Mouse (Mus musculus) liver, embryonic 16.5 days (tissue): Measurements from ENCODE around the gene Aass. TPM values are rescaled to one million over a fixed set of nuclear protein-coding genes. Genes with fewer than 3 reads are reported as not detected.
"Not testable (repeated sequence)": the region's sequence is repeated elsewhere in the genome, so short reads cannot be mapped to it uniquely, and the experiment has no call there.

ENCODE experiments used
- ATAC-seq: fragments of 200-750 bp; cut with Nextera tagmentation; 2 replicates; pipeline ENCODE4 v1.8.0; 2017; ENCODE audit warnings: low read depth, mild to moderate bottlenecking, moderate number of reproducible peaks, moderate library complexity
- H3K27ac ChIP-seq: fragments of 300-500 bp; sonication (generic); 2 replicates; pipeline ENCODE4 v1.5.1; 2014; ENCODE audit warnings: mild to moderate bottlenecking, low read length
- H3K27me3 ChIP-seq: fragments of 300-500 bp; sonication (generic); 2 replicates; pipeline ENCODE4 v1.6.1; 2014; ENCODE audit warnings: low read depth, low read length, mixed read lengths; ENCODE audit not compliant: control insufficient read depth, insufficient read depth
- H3K36me3 ChIP-seq: fragments of 300-500 bp; sonication (generic); 2 replicates; pipeline ENCODE4 v1.6.1; 2014; ENCODE audit warnings: mild to moderate bottlenecking; ENCODE audit not compliant: control insufficient read depth, insufficient read depth
- H3K4me1 ChIP-seq: fragments of 300-500 bp; sonication (generic); 2 replicates; pipeline ENCODE4 v1.6.1; 2014; ENCODE audit warnings: low read depth, low read length, mixed read lengths; ENCODE audit not compliant: control insufficient read depth
- H3K4me2 ChIP-seq: fragments of 300-500 bp; sonication (generic); 2 replicates; pipeline ENCODE4 v1.6.1; 2014; ENCODE audit warnings: low read depth, low read length, mixed read lengths
- H3K4me3 ChIP-seq: fragments of 300-500 bp; sonication (generic); 2 replicates; pipeline ENCODE4 v1.5.1; 2014; ENCODE audit warnings: low read depth, mild to moderate bottlenecking, low read length
- H3K9ac ChIP-seq: fragments of 300-500 bp; sonication (generic); 2 replicates; pipeline ENCODE4 v1.6.1; 2014; ENCODE audit warnings: low read depth, low read length
- H3K9me3 ChIP-seq: fragments of 300-500 bp; sonication (generic); replicated peaks from 2 replicates; pipeline ENCODE4 v1.6.1; 2016; ENCODE audit warnings: low read length; ENCODE audit not compliant: control insufficient read depth
- WGBS: fragments of 180-500 bp; shearing (Covaris S2); extraction: QIAGEN DNeasy Blood & Tissue Kit; methylation state at CpG from one replicate; pipeline ENCODE4 v1.1.7; 2014; ENCODE audit not compliant: insufficient replicate concordance; 5-methylcytosine and 5-hydroxymethylcytosine counted together
- polyA plus RNA-seq: library from polyadenylated mRNA; unstranded; fragments of >200 nt; fragmentation: Nextera tagmentation; extraction: Ambion mirVana; gene quantifications from 2 replicates; pipeline ENCODE4 v1.2.1, GENCODE M21; 2015

Aass gene
- polyA plus RNA-seq, 1 experiment from 2014 or later: 31.5 TPM

DNA sequence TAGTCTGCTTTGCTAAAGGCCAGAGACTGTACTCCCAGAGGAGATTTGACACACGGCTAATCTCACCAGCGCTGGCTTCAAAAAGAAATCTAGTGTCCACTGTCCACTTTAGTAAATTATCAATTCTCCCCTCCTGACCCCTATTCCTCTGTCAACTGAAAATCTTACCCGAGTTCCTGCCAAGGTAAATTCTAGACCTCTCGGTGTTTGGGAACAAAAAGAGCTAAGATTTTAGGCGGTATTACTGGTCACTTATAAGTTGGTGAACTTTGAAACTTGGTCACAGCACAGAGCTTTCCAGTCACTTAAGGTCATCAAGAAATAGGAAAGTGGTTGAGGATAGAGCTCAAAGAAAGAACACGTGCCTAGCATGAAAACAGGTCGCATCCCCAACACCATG is 6.1 kb downstream of the Aass start:
- no peak overlapping the region for H3K9ac ChIP-seq
- H3K4me1 ChIP-seq: no peaks in the 10 kb centered on the region
- H3K4me3 ChIP-seq: no peak overlapping the region
- no peaks in the 10 kb centered on the region for H3K36me3 ChIP-seq
- ATAC-seq: no peak
- WGBS: 51% methylated on average over 7 of the region's 7 CpGs
- H3K4me2 ChIP-seq: no peak overlapping the region
- H3K27me3 ChIP-seq: no peaks in the 10 kb centered on the region
- 0 out of 2 replicates have a peak overlapping the region, but pooled peaks have one; percentile 10 for H3K27ac ChIP-seq
- no peaks in the 10 kb centered on the region for H3K9me3 ChIP-seq

DNA sequence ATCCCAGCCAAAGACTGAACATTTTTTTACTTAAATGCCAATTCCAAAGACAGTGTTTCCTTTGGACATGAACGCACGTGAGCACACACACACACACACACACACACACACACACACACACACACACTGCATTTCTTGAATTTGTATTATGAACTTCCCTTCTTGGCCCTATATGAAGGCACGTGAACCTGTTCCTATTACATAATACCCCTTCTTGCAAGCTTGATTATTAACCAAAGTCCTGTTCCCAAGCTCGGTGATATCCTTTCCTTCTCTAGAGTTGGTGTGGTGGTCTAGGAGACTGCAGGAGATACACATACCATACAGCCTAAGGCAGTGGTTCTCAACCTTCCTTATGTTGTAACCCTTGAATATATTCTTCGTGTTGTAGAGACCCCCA is 7.0 kb downstream of the Aass start:
- H3K4me1 ChIP-seq: no peaks in the 10 kb centered on the region
- H3K9ac ChIP-seq: no peak overlapping the region
- 0 out of 2 replicates have a peak, but pooled peaks have one; percentile 30 for ATAC-seq
- H3K4me2 ChIP-seq: no peak overlapping the region
- WGBS: 50% methylated on average over 5 of the region's 5 CpGs
- H3K9me3 ChIP-seq: no peaks in the 10 kb centered on the region
- H3K36me3 ChIP-seq: no peaks in the 10 kb centered on the region
- H3K4me3 ChIP-seq: no peak overlapping the region
- no peaks in the 10 kb centered on the region for H3K27me3 ChIP-seq
- H3K27ac ChIP-seq: no peak overlapping the region

DNA sequence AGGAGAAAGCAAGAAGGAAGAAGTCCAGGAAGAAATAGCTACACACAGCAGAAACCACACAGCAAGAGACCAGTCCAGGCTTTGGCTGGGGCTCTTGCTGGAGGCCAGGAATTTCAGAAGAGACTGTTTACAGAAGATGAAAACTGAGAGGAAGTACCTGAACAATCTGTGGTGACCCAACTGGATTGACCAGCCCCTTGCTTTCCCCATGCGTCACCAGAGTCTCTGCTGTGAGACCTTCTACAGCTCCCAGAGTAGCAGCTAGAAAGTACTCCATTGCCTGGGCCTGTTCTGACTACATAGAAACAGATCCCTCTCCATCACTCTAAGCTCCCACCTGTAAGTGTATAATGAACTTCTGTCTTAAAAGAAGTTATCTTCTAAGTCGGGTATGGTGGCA is 8.0 kb downstream of the Aass start:
- ATAC-seq: no peak
- Histone ChIP-seq H3K4me3 (no peak overlapping the region), H3K4me1 (no peaks in the 10 kb centered on the region), H3K27ac (no peak overlapping the region), H3K9ac (no peak overlapping the region), H3K27me3 (no peaks in the 10 kb centered on the region), H3K4me2 (no peak overlapping the region), H3K36me3 (no peaks in the 10 kb centered on the region), H3K9me3 (no peaks in the 10 kb centered on the region)
- 50% methylated on average over 2 of the region's 2 CpGs for WGBS

DNA sequence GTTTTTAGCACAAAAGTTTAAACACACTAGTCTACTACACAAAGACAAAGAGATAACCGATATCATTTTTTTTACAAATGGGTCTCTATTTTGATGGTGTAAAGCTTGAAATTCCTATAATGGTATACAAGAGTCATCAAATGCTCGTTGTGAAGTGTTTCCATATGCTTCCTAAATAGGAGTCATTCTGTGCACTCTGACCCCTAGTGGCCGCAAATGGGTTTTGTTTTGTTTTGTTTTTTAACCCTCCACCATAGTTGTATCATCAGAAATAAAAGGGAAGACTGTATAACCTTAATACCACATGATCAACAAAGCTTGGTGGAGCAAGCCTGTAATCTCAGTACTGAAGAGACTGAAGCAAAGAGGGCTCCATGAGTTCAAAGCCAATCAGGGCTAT is 9.9 kb downstream of the Aass start:
- Histone ChIP-seq H3K4me2 (no peak overlapping the region), H3K4me1 (no peaks in the 10 kb centered on the region), H3K9me3 (no peaks in the 10 kb centered on the region), H3K36me3 (no peaks in the 10 kb centered on the region), H3K9ac (no peak overlapping the region), H3K27me3 (no peaks in the 10 kb centered on the region), H3K27ac (no peak overlapping the region), H3K4me3 (no peak overlapping the region)
- 34% methylated on average over 3 of the region's 3 CpGs for WGBS
- no peak for ATAC-seq

DNA sequence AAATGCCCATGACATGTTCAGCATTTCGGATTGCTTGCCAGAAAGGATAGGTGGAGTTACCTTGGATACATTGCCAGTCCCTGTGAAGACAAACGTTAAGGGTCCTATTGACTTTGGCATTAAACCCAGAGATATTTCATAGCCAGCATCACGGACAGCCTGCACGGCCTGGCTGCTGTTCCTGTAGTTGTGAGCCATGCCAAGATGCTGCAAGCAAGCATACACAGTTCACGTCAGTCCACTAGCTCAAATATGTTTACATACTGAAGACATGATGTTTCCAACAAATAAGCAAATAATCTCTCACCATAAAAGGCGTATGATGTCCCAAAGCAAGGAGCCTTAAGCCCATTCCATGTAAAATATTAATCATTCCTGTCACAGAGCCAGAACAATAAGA is 18.0 kb downstream of the Aass start:
- no peaks in the 10 kb centered on the region for H3K9me3 ChIP-seq
- no peak for ATAC-seq

DNA sequence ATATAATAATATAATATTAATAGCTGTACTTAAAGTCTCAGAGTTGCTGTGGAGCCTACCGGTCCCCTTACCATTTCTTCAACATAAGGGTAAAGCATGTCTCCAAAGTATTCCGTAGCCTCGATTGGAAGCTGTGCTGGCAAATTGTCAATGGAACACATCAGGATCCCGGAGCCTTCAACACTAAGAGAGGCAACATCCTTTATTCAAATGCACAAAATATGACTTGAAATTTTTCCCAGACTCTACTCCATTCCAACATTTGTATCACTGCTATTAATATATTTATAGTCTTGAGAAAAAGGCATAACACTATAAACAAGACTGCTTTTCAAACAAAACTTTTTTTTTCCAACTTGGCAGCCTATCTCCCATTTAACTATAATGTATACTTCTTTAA is 25.7 kb downstream of the Aass start:
- 58% methylated on average over 4 of the region's 4 CpGs for WGBS

More for the DNA sequence above, 18.0 kb downstream of the Aass start:
- Histone ChIP-seq H3K4me2 (no peak overlapping the region), H3K4me3 (no peak overlapping the region), H3K4me1 (no peaks in the 10 kb centered on the region), H3K9ac (no peak overlapping the region), H3K36me3 (no peaks in the 10 kb centered on the region), H3K27ac (no peak overlapping the region), H3K27me3 (no peaks in the 10 kb centered on the region)
- WGBS: 50% methylated on average over 6 of the region's 6 CpGs

DNA sequence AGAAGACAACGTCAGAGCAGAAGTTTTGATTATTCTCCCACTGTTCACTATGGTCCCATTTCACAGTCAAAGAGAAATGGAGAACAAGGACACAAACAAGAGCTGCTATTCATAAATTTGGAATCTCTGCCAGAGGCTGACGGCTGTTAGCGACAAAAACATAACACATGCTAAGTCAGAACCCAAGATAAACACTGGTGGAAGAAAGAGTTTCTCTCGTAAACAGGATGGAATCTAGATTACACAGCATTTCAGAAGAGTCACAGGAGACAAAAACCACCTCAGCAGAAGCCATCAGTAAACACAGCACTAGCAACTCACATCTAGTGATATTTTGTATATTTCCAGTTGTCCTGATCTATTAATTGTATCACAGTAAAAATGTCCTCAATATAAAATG is 26.4 kb downstream of the Aass start:
- no peaks in the 10 kb centered on the region for H3K27me3 ChIP-seq
- no peak overlapping the region for H3K4me2 ChIP-seq
- H3K4me3 ChIP-seq: no peak overlapping the region
- WGBS: 51% methylated on average over 4 of the region's 4 CpGs
- H3K27ac ChIP-seq: no peak overlapping the region
- no peak overlapping the region for H3K9ac ChIP-seq
- no peaks in the 10 kb centered on the region for H3K9me3 ChIP-seq
- ATAC-seq: no peak
- H3K36me3 ChIP-seq: no peaks in the 10 kb centered on the region
- no peaks in the 10 kb centered on the region for H3K4me1 ChIP-seq

More for the DNA sequence above, 25.7 kb downstream of the Aass start:
- no peak for ATAC-seq
- Histone ChIP-seq H3K4me2 (no peak overlapping the region), H3K9ac (no peak overlapping the region), H3K27ac (no peak overlapping the region), H3K4me1 (no peaks in the 10 kb centered on the region), H3K9me3 (no peaks in the 10 kb centered on the region), H3K27me3 (no peaks in the 10 kb centered on the region), H3K4me3 (no peak overlapping the region), H3K36me3 (no peaks in the 10 kb centered on the region)

DNA sequence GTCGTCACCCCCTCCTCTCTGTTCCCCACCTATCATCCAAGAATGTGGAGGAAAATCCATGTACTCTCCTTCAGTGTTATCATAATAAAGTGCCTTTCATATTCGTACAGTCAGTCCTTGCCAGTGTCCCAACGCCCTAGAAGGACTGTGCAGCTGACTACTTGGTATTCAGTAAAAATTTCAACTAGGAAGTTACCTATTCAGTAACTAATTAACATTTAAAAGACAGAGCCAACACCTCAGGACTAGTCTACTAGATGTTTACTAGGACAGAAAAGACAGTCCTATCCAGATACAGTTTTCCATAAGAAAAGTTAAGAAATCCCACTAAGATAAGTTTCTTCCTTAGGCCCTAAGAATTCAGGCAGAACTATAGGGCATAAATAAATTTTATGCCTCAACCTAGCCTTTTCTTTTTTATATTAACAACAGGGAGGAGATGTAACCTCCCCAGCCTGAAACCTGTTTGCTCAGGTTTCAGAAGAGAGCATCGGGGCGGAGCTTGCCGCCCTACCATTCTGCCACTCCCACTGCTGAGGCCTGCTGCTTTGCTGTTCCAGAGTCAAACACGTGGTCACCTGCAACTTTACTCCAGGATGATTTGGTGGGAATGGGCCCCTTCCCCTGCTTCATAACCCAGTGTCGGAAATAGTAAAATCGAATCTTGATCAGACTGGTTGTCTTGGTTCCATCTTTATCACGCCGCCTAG is 42.3 kb downstream of the Aass start:
- not testable (repeated sequence) for H3K27ac ChIP-seq, H3K9ac ChIP-seq, H3K27me3 ChIP-seq, H3K36me3 ChIP-seq, H3K4me3 ChIP-seq, H3K9me3 ChIP-seq, ATAC-seq, H3K4me2 ChIP-seq, H3K4me1 ChIP-seq
- WGBS: 62% methylated on average over 11 of the region's 11 CpGs

DNA sequence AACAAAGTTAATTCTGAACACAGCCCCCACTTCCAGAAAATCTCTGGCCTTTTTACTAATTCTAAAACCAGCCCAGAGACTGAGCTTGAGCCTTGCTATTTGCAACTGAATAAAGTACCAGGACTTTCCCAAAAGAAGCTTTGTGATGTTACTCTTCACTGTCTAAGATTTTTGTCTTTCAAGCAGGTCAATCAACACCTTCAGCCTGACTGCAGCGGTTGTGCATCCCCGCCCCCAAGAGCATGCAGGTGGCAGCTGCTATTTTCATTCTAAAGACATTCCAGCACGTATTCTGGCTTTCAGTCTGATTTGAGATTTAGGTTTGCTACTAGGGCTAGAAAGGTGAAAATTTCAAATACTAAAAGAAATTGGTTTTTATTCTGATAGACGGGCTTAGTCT is 43.5 kb downstream of the Aass start:
- H3K27me3 ChIP-seq, H3K9ac ChIP-seq, H3K4me3 ChIP-seq, H3K27ac ChIP-seq, H3K4me1 ChIP-seq, H3K36me3 ChIP-seq, ATAC-seq, H3K4me2 ChIP-seq, H3K9me3 ChIP-seq: not testable (repeated sequence)
- WGBS: 54% methylated on average over 4 of the region's 4 CpGs
